Mouse (Mus musculus) intestine, embryonic 15.5 days (tissue): Measurements from ENCODE around the gene 3110082I17Rik. TPM values are rescaled to one million over a fixed set of nuclear protein-coding genes. Genes with fewer than 3 reads are reported as not detected.
A peak's percentile ranks its signal among the peaks of the same experiment; 100 is the strongest.

Source experiments
- ATAC-seq: fragments of 200-750 bp; cut with Nextera tagmentation; 2 replicates; pipeline ENCODE4 v1.8.0; 2017; ENCODE audit warnings: moderate TSS enrichment, moderate library complexity
- H3K27ac ChIP-seq: fragments of 300-500 bp; sonication (generic); 2 replicates; pipeline ENCODE4 v1.5.1; 2015; ENCODE audit warnings: mild to moderate bottlenecking, inconsistent platforms
- H3K27me3 ChIP-seq: fragments of 300-500 bp; sonication (generic); replicated peaks from 2 replicates; pipeline ENCODE4 v1.6.1; 2015; ENCODE audit warnings: inconsistent platforms
- H3K36me3 ChIP-seq: fragments of 300-500 bp; sonication (generic); 2 replicates; pipeline ENCODE4 v1.6.1; 2015; ENCODE audit warnings: inconsistent platforms
- H3K4me1 ChIP-seq: fragments of 300-500 bp; sonication (generic); replicated peaks from 2 replicates; pipeline ENCODE4 v1.6.1; 2015; ENCODE audit warnings: inconsistent platforms
- H3K4me2 ChIP-seq: fragments of 300-500 bp; sonication (generic); replicated peaks from 2 replicates; pipeline ENCODE4 v1.6.1; 2015; ENCODE audit warnings: mild to moderate bottlenecking, inconsistent platforms
- H3K4me3 ChIP-seq: fragments of 300-500 bp; sonication (generic); replicated peaks from 2 replicates; pipeline ENCODE4 v1.5.1; 2015; ENCODE audit warnings: inconsistent platforms
- H3K9ac ChIP-seq: fragments of 300-500 bp; sonication (generic); 2 replicates; pipeline ENCODE4 v1.6.1; 2015; ENCODE audit warnings: inconsistent platforms
- H3K9me3 ChIP-seq: fragments of 300-500 bp; sonication (generic); 2 replicates; pipeline ENCODE4 v1.6.1; 2016; ENCODE audit warnings: inconsistent platforms
- WGBS: fragments of 180-500 bp; shearing (Covaris S2); methylation state at CpG from one replicate; pipeline ENCODE4 v1.1.7; 2015; 5-methylcytosine and 5-hydroxymethylcytosine counted together
- polyA plus RNA-seq: library from polyadenylated mRNA; unstranded; fragments of >200 nt; fragmentation: Nextera tagmentation; extraction: Ambion mirVana; gene quantifications from 2 replicates; pipeline ENCODE4 v1.2.1, GENCODE M21; 2015

The 3110082I17Rik gene
- polyA plus RNA-seq, 1 experiment from 2014 or later: 31.8 TPM

DNA sequence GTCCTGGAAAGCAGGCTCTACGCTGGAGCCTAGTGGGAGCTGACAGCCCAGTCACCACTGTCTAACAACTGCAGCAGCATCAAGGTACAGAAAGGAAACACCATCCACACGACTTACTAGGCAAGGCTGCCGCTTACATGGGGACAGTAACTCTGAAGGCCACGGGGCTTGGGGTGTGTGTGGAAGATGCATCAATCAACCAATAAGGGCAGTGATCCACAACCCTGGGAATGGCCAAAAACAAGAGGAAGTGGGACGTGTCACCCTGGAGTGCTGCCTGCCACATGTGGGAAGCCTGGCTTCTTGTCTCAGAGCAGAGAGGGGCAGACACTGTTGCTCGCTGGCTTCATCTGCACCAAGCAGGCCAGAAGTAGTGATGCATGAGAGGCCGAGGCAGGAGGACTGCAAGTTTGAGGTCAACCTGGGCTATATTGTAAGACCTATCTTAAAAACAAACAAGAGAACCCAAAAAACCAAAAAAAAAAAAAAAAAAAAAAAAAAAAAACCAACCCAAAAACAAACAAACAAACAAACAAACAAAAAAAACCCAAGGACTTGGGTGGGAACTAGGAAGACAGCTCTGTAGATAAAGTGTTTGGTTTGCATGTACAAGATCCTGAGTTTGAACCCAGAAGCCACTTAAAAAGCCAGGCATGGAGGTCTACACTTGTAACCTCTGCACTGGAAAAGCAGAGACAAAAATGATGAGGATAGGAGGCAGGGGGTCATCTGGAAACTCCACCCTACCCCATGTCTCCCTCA is 27.4 kb downstream of the 3110082I17Rik start:
- 72% methylated on average over 7 of the region's 7 CpGs for WGBS
- no peak for ATAC-seq

DNA sequence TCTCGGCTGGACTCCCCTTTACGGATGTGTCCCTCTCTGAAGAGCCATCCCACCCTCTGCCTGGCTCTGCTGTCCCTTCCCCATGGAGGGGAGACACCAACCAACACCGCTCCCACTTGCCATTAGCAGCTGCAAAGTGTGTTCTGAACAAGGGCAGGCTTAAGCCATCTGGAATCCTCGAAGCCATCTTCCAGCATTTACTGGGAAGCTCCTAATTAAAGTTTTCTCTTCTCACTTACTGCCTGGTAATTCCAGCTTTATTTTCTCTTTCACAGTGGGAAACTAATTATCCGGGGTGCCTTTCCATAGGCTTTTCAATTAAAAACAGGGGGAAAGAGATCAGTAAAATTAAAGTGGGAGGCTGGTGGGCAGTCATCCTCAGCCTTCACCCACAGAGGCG is 28.0 kb downstream of the 3110082I17Rik start:
- WGBS: 81% methylated on average over 6 of the region's 6 CpGs
- peaks cover 11% of the 10 kb centered on the region for H3K4me1 ChIP-seq
- H3K27ac ChIP-seq: no peak overlapping the region

More for the DNA sequence above, 27.4 kb downstream of the 3110082I17Rik start:
- H3K9ac ChIP-seq: no peak overlapping the region
- H3K27me3 ChIP-seq: no peaks in the 10 kb centered on the region
- peaks cover 10% of the 10 kb centered on the region for H3K4me1 ChIP-seq
- H3K4me3 ChIP-seq: no peak overlapping the region
- no peaks in the 10 kb centered on the region for H3K9me3 ChIP-seq
- no peak overlapping the region for H3K27ac ChIP-seq
- no peaks in the 10 kb centered on the region for H3K36me3 ChIP-seq
- H3K4me2 ChIP-seq: no peak overlapping the region

GRCm38 (mm10) chr5:139429818-139430341 is 30.4 kb downstream of the 3110082I17Rik start:
- no peaks in the 10 kb centered on the region for H3K36me3 ChIP-seq
- no peak overlapping the region for H3K4me3 ChIP-seq
- no peak overlapping the region for H3K4me2 ChIP-seq
- no peaks in the 10 kb centered on the region for H3K27me3 ChIP-seq
- ATAC-seq: peak; percentile 33; the same call in 1 of the 2 replicates
- peaks cover 14% of the 10 kb centered on the region for H3K4me1 ChIP-seq
- no peak overlapping the region for H3K27ac ChIP-seq
- H3K9ac ChIP-seq: no peak overlapping the region
- WGBS: 23% methylated on average over 12 of the region's 12 CpGs
- H3K9me3 ChIP-seq: no peaks in the 10 kb centered on the region

More for the DNA sequence above, 28.0 kb downstream of the 3110082I17Rik start:
- no peaks in the 10 kb centered on the region for H3K36me3 ChIP-seq
- H3K4me2 ChIP-seq: no peak overlapping the region
- H3K9ac ChIP-seq: no peak overlapping the region
- H3K4me3 ChIP-seq: no peak overlapping the region
- no peaks in the 10 kb centered on the region for H3K9me3 ChIP-seq
- ATAC-seq: no peak
- no peaks in the 10 kb centered on the region for H3K27me3 ChIP-seq

DNA sequence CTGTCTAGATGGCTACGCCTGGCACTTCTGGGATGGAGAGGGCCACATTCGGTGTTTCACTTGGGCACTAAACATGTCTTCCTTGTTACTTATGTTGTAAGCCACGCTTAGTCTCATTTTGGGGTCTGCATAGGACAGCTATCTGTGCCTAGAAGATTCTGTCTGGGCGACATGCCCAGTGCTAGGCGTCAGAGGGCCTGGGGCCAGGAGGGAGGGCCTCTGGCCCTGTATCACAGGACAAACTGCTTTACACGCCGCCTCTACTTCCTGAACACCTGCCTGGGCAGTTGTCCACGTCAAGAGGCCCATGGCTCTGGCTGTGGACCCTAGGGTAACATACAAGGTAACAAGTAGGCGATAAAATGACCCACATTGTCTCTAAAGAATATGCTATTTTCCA is 32.3 kb downstream of the 3110082I17Rik start:
- Histone ChIP-seq H3K27ac (no peak overlapping the region), H3K9ac (no peak overlapping the region), H3K4me3 (no peak overlapping the region), H3K4me2 (no peak overlapping the region), H3K27me3 (no peaks in the 10 kb centered on the region), H3K4me1 (peaks cover 25% of the 10 kb centered on the region), H3K9me3 (no peaks in the 10 kb centered on the region), H3K36me3 (no peaks in the 10 kb centered on the region)
- no peak for ATAC-seq
- 77% methylated on average over 9 of the region's 9 CpGs for WGBS

DNA sequence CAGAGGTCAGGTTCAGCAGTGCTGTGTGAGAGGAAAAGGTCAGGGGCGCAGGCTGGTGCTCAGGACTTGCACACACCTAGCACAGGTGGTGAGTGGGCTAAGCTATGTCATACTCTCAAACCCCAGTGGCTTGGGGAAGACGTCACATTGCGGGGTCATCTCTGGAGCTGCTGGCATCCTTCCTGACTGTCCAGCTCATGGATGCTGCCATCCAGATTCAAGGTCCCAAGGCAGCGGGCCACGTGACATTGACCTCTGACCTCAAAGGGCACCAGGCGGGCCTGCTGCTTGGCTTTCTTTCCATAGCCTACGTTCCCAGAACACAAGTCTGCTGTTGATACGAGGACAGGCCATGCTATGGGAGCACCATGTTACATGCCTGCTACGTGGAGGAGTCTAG is 33.3 kb downstream of the 3110082I17Rik start:
- Histone ChIP-seq H3K9ac (no peak overlapping the region), H3K27ac (no peak overlapping the region), H3K9me3 (no peaks in the 10 kb centered on the region), H3K27me3 (no peaks in the 10 kb centered on the region), H3K36me3 (no peaks in the 10 kb centered on the region), H3K4me3 (no peak overlapping the region), H3K4me1 (peaks cover 28% of the 10 kb centered on the region), H3K4me2 (no peak overlapping the region)
- WGBS: 86% methylated on average over 9 of the region's 9 CpGs
- no peak for ATAC-seq

DNA sequence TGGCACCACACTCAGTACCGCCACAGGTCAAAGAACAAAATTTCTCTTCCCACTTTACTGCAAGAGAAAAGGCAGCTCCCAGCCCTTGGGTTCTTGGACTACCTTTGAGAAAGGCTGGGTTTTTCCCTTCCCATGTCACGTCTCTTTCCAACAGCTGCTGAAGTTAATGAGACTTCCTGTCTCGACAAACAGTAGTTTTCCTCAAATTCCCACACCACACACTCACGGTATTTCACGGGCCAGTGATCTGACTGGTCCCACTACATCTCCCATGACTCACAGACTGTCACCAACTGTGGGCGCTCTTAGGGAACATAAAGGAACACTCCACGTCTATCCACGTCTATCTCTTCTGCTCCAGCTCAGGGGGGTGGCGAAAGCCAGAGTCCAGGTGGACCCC is 35.1 kb downstream of the 3110082I17Rik start:
- Histone ChIP-seq H3K27ac (no peak overlapping the region), H3K9ac (no peak overlapping the region), H3K27me3 (no peaks in the 10 kb centered on the region), H3K4me3 (no peak overlapping the region), H3K9me3 (no peaks in the 10 kb centered on the region), H3K36me3 (no peaks in the 10 kb centered on the region), H3K4me2 (no peak overlapping the region), H3K4me1 (peaks cover 37% of the 10 kb centered on the region)
- no peak for ATAC-seq
- WGBS: 66% methylated on average over 9 of the region's 9 CpGs

- Histone ChIP-seq H3K4me2 (peak within 1 kb of the TSS; percentile 53), H3K4me1 (peaks cover 41% of the 10 kb centered on the region), H3K9ac (peak within 1 kb of the TSS; percentile 40; the same call in 1 of the 2 replicates), H3K36me3 (no peaks in the 10 kb centered on the region), H3K4me3 (peak within 1 kb of the TSS; percentile 19), H3K9me3 (no peaks in the 10 kb centered on the region), H3K27ac (no peak within 1 kb of the TSS), H3K27me3 (no peaks in the 10 kb centered on the region)
- ATAC-seq: peak; percentile 39; the same call in 1 of the 2 replicates
- 46% methylated on average over 21 of the region's 21 CpGs for WGBS
Observed at GRCm38 (mm10) chr5:139423026-139423865, 37.1 kb downstream of the 3110082I17Rik start, which contains the start of gene Gper1. TSS of gene Gper1 (plus strand) at chr5:139423151.

- Histone ChIP-seq H3K27me3 (no peaks in the 10 kb centered on the region), H3K9ac (no peak overlapping the region), H3K9me3 (no peaks in the 10 kb centered on the region), H3K36me3 (no peaks in the 10 kb centered on the region), H3K27ac (no peak overlapping the region), H3K4me1 (peaks cover 35% of the 10 kb centered on the region), H3K4me3 (no peak overlapping the region), H3K4me2 (no peak overlapping the region)
- ATAC-seq: no peak
- 16% methylated on average over 3 of the region's 3 CpGs for WGBS
Observed at GRCm38 (mm10) chr5:139418633-139419032, 41.7 kb downstream of the 3110082I17Rik start.

- no peak for ATAC-seq
- WGBS: 60% methylated on average over 2 of the region's 2 CpGs
Observed at GRCm38 (mm10) chr5:139418110-139418509, 42.2 kb downstream of the 3110082I17Rik start.

DNA sequence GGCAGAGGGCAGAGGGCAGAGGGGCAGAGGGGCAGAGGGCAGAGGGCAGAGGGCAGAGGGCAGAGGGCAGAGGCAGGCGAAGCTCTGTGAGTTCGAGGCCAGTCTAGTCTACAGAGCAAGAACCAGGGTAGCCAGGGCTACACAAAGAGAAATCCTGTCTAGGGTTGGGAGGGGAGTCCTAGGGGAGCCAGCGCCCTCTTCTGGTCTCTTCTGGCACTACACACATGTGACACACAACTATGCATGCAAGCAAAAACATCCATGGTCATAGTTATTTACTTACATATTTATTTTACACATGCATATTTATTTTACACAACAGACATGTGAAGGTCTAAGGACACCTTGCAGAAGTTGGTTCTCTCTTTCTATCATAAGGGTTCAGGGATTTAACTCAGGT is 42.8 kb downstream of the 3110082I17Rik start:
- Histone ChIP-seq H3K27me3 (no peaks in the 10 kb centered on the region), H3K9ac (no peak overlapping the region), H3K4me2 (no peak overlapping the region), H3K4me3 (no peak overlapping the region), H3K9me3 (no peaks in the 10 kb centered on the region), H3K27ac (no peak overlapping the region), H3K36me3 (no peaks in the 10 kb centered on the region), H3K4me1 (peaks cover 30% of the 10 kb centered on the region)
- no peak for ATAC-seq
- WGBS: 84% methylated on average over 3 of the region's 3 CpGs

More at GRCm38 (mm10) chr5:139418110-139418509, 42.2 kb downstream of the 3110082I17Rik start:
- no peak overlapping the region for H3K4me2 ChIP-seq
- no peaks in the 10 kb centered on the region for H3K9me3 ChIP-seq
- no peak overlapping the region for H3K27ac ChIP-seq
- H3K4me1 ChIP-seq: peaks cover 31% of the 10 kb centered on the region
- no peaks in the 10 kb centered on the region for H3K27me3 ChIP-seq
- H3K9ac ChIP-seq: no peak overlapping the region
- H3K4me3 ChIP-seq: no peak overlapping the region
- no peaks in the 10 kb centered on the region for H3K36me3 ChIP-seq

- no peak overlapping the region for H3K4me3 ChIP-seq
- no peaks in the 10 kb centered on the region for H3K27me3 ChIP-seq
Observed at GRCm38 (mm10) chr5:139416942-139417341, 43.4 kb downstream of the 3110082I17Rik start.

DNA sequence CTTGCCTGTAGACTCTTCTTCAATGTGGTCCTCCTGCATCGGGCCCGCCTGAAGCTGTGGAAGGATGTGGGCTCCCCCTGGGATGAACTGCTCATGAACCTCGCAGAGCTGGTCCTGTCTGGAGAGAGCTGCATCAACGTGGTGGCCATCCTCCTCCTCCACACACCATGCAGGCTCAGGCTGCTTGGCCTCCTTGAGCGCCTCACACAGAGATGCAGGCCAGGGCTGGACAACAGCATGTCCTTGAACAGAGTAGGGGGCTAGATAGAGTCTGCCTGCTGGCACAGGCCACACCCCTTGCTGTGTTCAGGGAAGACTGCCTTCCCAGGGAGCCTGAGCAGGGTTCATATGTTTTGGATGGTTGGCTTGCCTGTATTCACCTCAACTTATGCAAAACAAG is 45.3 kb downstream of the 3110082I17Rik start:
- Histone ChIP-seq H3K4me2 (no peak overlapping the region), H3K27ac (no peak overlapping the region), H3K9ac (no peak overlapping the region), H3K4me1 (peaks cover 23% of the 10 kb centered on the region), H3K4me3 (no peak overlapping the region), H3K36me3 (no peaks in the 10 kb centered on the region), H3K9me3 (no peaks in the 10 kb centered on the region), H3K27me3 (no peaks in the 10 kb centered on the region)
- WGBS: 83% methylated on average over 5 of the region's 5 CpGs
- no peak for ATAC-seq

More at GRCm38 (mm10) chr5:139416942-139417341, 43.4 kb downstream of the 3110082I17Rik start:
- 86% methylated on average over 4 of the region's 4 CpGs for WGBS
- Histone ChIP-seq H3K4me1 (peaks cover 28% of the 10 kb centered on the region), H3K9me3 (no peaks in the 10 kb centered on the region), H3K27ac (no peak overlapping the region), H3K9ac (no peak overlapping the region), H3K36me3 (no peaks in the 10 kb centered on the region), H3K4me2 (no peak overlapping the region)
- no peak for ATAC-seq
